Mouse (Mus musculus) embryonic fibroblast, embryonic 13.5 days (primary cell): ENCODE measurements around the gene Hoxb4.

Experiments used
- CTCF ChIP-seq: IDR thresholded peaks from 2 replicates; pipeline ENCODE4 v1.5.1; 2011; ENCODE audit warnings: mild to moderate bottlenecking, control low read depth, low read length, moderate library complexity, borderline replicate concordance; ENCODE audit not compliant: insufficient read depth
- POLR2A ChIP-seq: IDR thresholded peaks from 2 replicates; pipeline ENCODE4 v1.6.1; 2011; ENCODE audit warnings: low read depth, mild to moderate bottlenecking, control low read depth, low read length, moderate library complexity

DNA sequence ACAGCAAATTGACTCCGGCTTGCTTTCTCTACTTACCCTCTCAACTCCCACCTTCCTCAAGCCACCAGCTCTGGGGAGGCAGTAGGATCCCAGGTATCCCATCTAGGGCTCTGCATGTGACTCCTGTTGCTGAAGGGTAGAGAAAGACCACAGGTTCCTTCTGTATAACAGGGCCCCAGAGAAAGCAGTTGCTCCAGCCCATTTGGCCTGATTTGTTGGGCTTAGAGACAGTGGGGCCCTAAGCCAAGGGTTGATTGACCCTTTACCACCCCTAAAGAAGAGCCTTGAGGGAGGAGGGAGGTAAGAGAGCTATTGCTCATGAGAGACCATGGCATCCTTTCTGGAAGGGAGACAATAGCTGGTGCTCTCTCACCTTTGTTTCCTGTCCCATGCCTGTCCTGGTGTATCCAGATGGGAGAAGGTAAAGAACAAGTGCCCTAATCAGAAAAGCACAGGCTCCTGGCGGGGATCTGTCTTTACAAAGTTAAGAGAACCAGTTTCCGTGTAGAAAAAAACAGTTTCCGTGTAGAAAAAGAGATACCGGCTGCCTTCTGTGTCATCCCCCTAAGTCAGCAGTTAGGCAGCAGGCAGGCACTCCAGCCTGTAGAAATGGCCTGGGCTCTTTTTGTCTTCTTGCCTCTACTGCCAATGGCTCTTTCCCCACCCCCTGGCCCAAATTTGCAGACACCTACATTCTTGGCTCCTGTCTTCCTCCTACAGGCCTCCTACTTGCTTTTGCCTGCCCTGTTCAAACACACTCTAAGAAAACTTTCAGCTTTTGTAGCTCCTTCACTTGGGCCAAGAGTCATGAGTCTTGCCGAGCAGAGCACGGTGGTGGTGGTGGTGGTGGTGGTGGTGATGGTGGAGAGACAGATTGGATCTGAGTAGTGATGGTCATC lies 21.1 kb downstream of the Hoxb4 start:
- TF ChIP-seq POLR2A (no peak), CTCF (no peak)
